Mouse (Mus musculus): Measurements from ENCODE around the gene D630003M21Rik. TPM values are rescaled to one million over a fixed set of nuclear protein-coding genes. Genes with fewer than 3 reads are reported as not detected.

The D630003M21Rik gene
- polyA plus RNA-seq, 1 experiment from 2014 or later, result 2.9 TPM

DNA sequence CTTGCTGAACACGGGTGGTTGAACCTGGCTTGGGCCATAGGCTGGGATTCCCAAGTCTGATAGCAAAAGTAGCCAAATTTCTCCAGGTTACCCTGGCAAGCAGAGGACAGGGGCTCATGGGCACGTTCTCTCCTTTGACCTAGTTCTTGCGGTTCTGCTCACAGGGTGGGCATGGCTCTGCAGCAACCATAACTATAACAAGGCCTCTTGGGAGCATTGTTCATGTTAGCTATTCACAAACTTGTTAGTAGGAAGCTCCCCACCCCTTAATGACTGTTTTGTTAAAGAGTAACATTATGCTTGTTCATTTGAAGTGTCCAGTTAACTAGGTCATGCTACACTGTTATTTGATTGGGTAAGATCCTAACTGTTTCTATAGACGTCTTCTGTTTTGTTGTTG is 63.2 kb downstream of the D630003M21Rik start:
- Histone ChIP-seq H3K4me1 (ENCODE audit: control insufficient read depth, insufficient read depth, low read length) (peaks cover 14% of the 10 kb centered on the region), H3K36me3 (ENCODE audit: control insufficient read depth, insufficient read depth, low read length) (no peaks in the 10 kb centered on the region), H3K4me2 (ENCODE audit: low read depth, low read length) (no peak overlapping the region), H3K9me3 (ENCODE audit: control insufficient read depth, low read length) (no peaks in the 10 kb centered on the region), H3K9ac (ENCODE audit: low read depth, low read length) (no peak overlapping the region), H3K27me3 (replicated peaks; ENCODE audit: control insufficient read depth, insufficient read depth, low read length) (no peaks in the 10 kb centered on the region), H3K27ac (ENCODE audit: low read length) (no peak overlapping the region), H3K4me3 (ENCODE audit: low read length) (no peak overlapping the region)
- no peak for ATAC-seq
- WGBS, result 83% methylated on average over 4 of the region's 4 CpGs

DNA sequence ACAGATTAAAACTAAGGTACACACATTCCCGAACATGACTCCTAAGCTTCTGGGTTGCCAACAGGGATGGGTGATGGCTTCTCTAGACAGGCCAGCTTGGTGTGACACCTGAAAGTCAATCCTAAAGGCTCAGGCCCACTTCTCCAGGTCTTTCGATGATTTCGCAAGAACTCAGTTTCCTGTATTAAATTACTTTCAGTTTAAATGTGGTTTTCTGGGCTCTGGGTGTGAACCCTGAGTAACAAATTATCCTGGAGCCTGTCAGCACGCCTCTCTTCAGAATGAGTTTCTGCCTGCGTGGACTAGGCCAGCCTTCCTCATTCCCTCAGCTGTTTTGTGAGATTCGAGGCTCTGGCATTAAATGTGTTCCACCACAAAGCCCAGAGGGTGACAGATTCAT is 66.0 kb downstream of the D630003M21Rik start:
- Histone ChIP-seq H3K27ac (ENCODE audit: low read length) (no peak overlapping the region), H3K4me2 (ENCODE audit: low read depth, low read length) (no peak overlapping the region), H3K9me3 (ENCODE audit: control insufficient read depth, low read length) (no peaks in the 10 kb centered on the region), H3K36me3 (ENCODE audit: control insufficient read depth, insufficient read depth, low read length) (no peaks in the 10 kb centered on the region), H3K4me1 (ENCODE audit: control insufficient read depth, insufficient read depth, low read length) (peaks cover 23% of the 10 kb centered on the region), H3K27me3 (replicated peaks; ENCODE audit: control insufficient read depth, insufficient read depth, low read length) (no peaks in the 10 kb centered on the region), H3K4me3 (ENCODE audit: low read length) (no peak overlapping the region), H3K9ac (ENCODE audit: low read depth, low read length) (no peak overlapping the region)
- 61% methylated on average over 6 of the region's 6 CpGs for WGBS
- no peak for ATAC-seq

DNA sequence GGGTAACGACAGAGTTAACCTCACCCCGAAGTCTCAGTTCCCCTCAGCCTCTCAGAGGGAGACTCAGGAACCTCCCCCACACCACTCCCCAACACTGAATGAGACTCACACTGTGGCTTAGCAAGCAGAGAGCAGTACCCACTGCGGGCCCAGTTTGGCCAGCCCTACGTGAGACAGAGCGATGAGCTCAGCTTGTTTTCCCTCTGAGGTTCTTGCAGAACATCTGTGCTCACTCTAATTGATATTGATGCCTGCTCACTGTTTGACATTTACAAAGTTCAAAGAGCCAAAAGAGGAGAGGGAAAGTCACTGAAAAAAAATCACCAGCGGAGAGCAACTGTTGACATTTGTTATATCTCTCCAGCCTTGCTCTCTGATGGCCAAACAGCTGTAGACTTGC is 67.3 kb downstream of the D630003M21Rik start:
- Histone ChIP-seq H3K27me3 (replicated peaks; ENCODE audit: control insufficient read depth, insufficient read depth, low read length) (no peaks in the 10 kb centered on the region), H3K9me3 (ENCODE audit: control insufficient read depth, low read length) (no peaks in the 10 kb centered on the region), H3K27ac (ENCODE audit: low read length) (peak overlapping the region; percentile 38), H3K4me1 (ENCODE audit: control insufficient read depth, insufficient read depth, low read length) (peaks cover 16% of the 10 kb centered on the region), H3K4me3 (ENCODE audit: low read length) (no peak overlapping the region), H3K4me2 (ENCODE audit: low read depth, low read length) (no peak overlapping the region), H3K9ac (ENCODE audit: low read depth, low read length) (no peak overlapping the region), H3K36me3 (ENCODE audit: control insufficient read depth, insufficient read depth, low read length) (no peaks in the 10 kb centered on the region)
- peak; percentile 20; the same call in 1 of the 2 replicates for ATAC-seq
- WGBS, result 70% methylated on average over 6 of the region's 6 CpGs

DNA sequence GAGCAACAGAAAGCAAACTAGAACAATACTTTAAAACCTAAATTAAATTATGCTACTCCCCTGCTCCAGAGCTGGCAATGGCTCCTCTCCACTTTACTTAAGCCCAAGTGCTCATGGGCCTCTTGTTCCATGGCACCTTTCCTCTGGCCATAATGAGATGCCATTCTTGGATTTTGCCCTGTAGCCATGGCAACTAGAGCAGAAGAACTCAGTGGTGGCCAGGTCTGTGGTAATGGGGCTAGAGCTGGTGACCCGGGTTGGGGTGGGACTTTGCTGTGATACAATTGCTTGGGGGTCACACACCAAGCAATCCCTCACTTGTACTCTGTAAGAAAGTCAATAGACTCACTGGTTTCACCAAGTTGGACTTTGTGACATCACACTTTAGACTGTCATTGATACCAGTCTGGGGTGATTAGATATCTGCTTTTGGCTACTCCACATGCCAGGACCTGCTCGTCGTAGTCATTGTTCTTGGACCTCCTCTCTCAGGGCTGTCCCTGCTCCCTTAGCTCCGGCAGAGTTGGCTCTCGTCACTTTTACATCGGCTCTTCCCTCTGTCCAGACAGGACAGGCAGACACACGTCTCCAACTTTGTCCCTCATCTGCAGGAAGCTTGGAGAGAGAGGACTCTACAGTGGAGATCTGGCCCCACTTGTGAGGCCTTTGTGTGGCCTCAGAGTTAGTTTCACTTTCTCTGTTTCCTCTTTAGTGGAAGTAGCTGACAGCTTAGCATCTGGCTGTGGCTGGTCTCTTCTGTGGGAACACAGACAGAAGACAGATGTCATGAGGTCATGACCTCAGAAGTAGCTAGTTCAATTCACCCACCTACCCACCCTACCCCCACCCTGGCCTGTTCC is 69.4 kb downstream of the D630003M21Rik start:
- peak overlapping the region; percentile 37; the same call in 1 of the 2 replicates for H3K4me2 ChIP-seq (ENCODE audit: low read depth, low read length)
- H3K36me3 ChIP-seq (ENCODE audit: control insufficient read depth, insufficient read depth, low read length), result no peaks in the 10 kb centered on the region
- no peaks in the 10 kb centered on the region for H3K27me3 ChIP-seq (replicated peaks; ENCODE audit: control insufficient read depth, insufficient read depth, low read length)
- peak overlapping the region; percentile 78 for H3K27ac ChIP-seq (ENCODE audit: low read length)
- 27% methylated on average over 7 of the region's 7 CpGs for WGBS
- ATAC-seq, result peak; percentile 75
- H3K4me1 ChIP-seq (ENCODE audit: control insufficient read depth, insufficient read depth, low read length), result peaks cover 25% of the 10 kb centered on the region
- 0 out of 2 replicates have a peak overlapping the region, but pooled peaks have one; percentile 54 for H3K9ac ChIP-seq (ENCODE audit: low read depth, low read length)
- H3K9me3 ChIP-seq (ENCODE audit: control insufficient read depth, low read length), result no peaks in the 10 kb centered on the region
- H3K4me3 ChIP-seq (ENCODE audit: low read length), result 0 out of 2 replicates have a peak overlapping the region, but pooled peaks have one; percentile 13

DNA sequence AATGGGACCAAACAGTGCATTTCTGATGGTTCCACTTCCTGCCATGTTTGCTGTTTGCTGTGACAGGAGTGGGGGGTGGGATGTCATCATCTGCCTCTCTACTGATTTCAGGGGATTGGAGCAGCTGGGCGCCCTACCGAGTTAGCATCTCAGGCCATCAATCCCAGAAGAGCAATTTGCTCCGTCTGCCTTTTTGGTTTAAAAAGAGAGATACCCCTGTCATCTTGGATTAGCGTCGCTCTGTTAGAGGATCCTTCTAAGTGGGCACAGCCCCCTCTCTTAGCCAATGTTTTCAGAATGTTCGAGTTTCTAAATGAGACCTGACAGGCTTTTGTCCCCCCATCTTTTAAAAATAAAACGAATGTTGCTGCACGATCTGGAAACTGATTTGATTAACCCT is 71.4 kb downstream of the D630003M21Rik start:
- ATAC-seq, result no peak
- WGBS, result 70% methylated on average over 8 of the region's 8 CpGs
- no peaks in the 10 kb centered on the region for H3K36me3 ChIP-seq (ENCODE audit: control insufficient read depth, insufficient read depth, low read length)
- no peaks in the 10 kb centered on the region for H3K27me3 ChIP-seq (replicated peaks; ENCODE audit: control insufficient read depth, insufficient read depth, low read length)
- no peaks in the 10 kb centered on the region for H3K9me3 ChIP-seq (ENCODE audit: control insufficient read depth, low read length)
- H3K9ac ChIP-seq (ENCODE audit: low read depth, low read length), result no peak overlapping the region
- no peak overlapping the region for H3K27ac ChIP-seq (ENCODE audit: low read length)
- no peak overlapping the region for H3K4me2 ChIP-seq (ENCODE audit: low read depth, low read length)
- H3K4me1 ChIP-seq (ENCODE audit: control insufficient read depth, insufficient read depth, low read length), result peaks cover 40% of the 10 kb centered on the region
- H3K4me3 ChIP-seq (ENCODE audit: low read length), result no peak overlapping the region

DNA sequence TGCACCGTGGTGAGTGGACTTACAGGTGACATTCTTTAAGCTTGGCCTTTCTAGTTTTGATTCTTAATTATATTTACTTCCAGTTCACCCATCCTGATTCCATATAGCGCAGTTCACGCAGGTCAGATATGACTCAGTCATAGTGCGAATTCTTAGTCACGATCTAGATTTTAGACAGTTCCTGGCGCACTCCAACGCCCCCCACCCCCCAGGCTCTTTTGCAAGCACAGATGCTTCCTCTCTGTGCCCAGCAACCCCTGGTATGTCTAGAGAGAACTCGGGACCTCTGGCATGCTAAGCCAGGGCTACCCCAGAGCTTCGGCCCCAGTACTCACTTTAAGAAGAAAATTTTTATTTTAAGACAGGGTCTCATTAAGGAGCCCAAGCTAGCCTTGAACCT is 72.5 kb downstream of the D630003M21Rik start:
- no peak for ATAC-seq
- H3K4me1 ChIP-seq (ENCODE audit: control insufficient read depth, insufficient read depth, low read length), result peaks cover 38% of the 10 kb centered on the region
- H3K36me3 ChIP-seq (ENCODE audit: control insufficient read depth, insufficient read depth, low read length), result no peaks in the 10 kb centered on the region
- WGBS, result 79% methylated on average over 9 of the region's 9 CpGs
- no peak overlapping the region for H3K27ac ChIP-seq (ENCODE audit: low read length)
- H3K4me3 ChIP-seq (ENCODE audit: low read length), result no peak overlapping the region
- no peak overlapping the region for H3K9ac ChIP-seq (ENCODE audit: low read depth, low read length)
- no peak overlapping the region for H3K4me2 ChIP-seq (ENCODE audit: low read depth, low read length)
- no peaks in the 10 kb centered on the region for H3K9me3 ChIP-seq (ENCODE audit: control insufficient read depth, low read length)
- no peaks in the 10 kb centered on the region for H3K27me3 ChIP-seq (replicated peaks; ENCODE audit: control insufficient read depth, insufficient read depth, low read length)

DNA sequence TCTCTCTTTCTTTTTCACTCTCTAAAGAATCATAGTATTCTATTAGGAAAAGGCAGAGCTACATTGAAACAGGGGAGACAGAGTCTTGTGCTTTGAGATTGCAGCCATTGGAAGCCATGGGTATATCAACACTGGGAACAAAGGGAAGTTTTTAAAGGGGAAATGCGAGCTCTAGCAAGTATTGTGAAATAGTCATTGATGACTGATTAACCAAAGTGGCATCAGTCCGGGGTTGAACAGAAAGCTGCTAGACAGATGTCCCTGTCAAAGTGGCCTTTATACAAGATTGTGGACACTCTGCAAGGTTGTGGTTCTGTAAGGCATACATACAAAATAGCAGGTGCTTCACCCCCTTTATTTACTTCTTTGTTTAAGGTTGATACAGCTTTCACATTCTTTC is 73.4 kb downstream of the D630003M21Rik start:
- no peak overlapping the region for H3K27ac ChIP-seq (ENCODE audit: low read length)
- peaks cover 4% of the 10 kb centered on the region for H3K9me3 ChIP-seq (ENCODE audit: control insufficient read depth, low read length)
- no peak overlapping the region for H3K9ac ChIP-seq (ENCODE audit: low read depth, low read length)
- WGBS, result 44% methylated on average over 2 of the region's 2 CpGs
- H3K27me3 ChIP-seq (replicated peaks; ENCODE audit: control insufficient read depth, insufficient read depth, low read length), result no peaks in the 10 kb centered on the region
- no peaks in the 10 kb centered on the region for H3K36me3 ChIP-seq (ENCODE audit: control insufficient read depth, insufficient read depth, low read length)
- H3K4me1 ChIP-seq (ENCODE audit: control insufficient read depth, insufficient read depth, low read length), result peaks cover 36% of the 10 kb centered on the region
- no peak overlapping the region for H3K4me3 ChIP-seq (ENCODE audit: low read length)
- ATAC-seq, result peak; percentile 13; the same call in 1 of the 2 replicates
- no peak overlapping the region for H3K4me2 ChIP-seq (ENCODE audit: low read depth, low read length)

DNA sequence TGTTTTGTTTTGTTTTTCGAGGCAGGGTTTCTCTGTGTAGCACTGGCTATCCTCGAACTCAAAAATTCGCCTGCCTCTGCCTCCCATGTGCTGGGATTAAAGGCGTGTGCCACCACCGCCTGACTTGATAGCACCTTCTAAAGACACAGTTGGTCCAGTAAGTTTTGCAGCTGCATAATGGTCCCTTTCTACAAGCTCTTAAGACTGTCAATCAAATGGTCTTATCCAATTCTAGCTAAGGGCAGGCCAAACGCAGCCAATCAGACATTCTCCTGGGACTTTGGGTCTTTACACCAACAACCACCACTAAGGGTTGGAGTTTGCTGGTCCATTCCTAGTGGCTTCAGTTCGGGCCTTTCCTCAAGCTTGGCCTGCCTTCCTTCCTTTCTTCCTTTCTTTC is 73.9 kb downstream of the D630003M21Rik start:
- Histone ChIP-seq H3K9me3 (ENCODE audit: control insufficient read depth, low read length) (peaks cover 4% of the 10 kb centered on the region), H3K36me3 (ENCODE audit: control insufficient read depth, insufficient read depth, low read length) (no peaks in the 10 kb centered on the region), H3K4me3 (ENCODE audit: low read length) (no peak overlapping the region), H3K4me1 (ENCODE audit: control insufficient read depth, insufficient read depth, low read length) (peaks cover 32% of the 10 kb centered on the region), H3K27me3 (replicated peaks; ENCODE audit: control insufficient read depth, insufficient read depth, low read length) (no peaks in the 10 kb centered on the region), H3K4me2 (ENCODE audit: low read depth, low read length) (no peak overlapping the region), H3K9ac (ENCODE audit: low read depth, low read length) (no peak overlapping the region), H3K27ac (ENCODE audit: low read length) (no peak overlapping the region)
- 89% methylated on average over 7 of the region's 7 CpGs for WGBS
- no peak for ATAC-seq

DNA sequence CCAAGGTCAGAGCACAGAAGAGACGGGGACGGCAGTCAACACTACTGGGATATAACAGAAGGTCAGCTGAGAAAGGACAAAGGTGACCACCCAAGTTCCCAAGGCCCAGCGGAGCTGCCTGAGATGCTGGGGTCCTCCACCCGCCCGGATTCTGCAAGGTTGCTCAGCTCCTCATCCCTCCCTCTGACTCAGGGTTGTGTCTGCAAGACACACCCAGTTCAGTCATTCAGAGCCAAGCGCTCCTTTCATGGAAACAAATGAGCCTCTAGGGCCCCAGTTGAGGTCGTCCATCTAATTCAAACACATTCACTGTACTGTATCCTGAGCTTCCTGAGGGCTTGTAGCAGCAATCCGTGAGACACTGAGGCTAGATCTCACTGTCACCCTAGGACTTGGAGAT is 74.4 kb downstream of the D630003M21Rik start:
- Histone ChIP-seq H3K36me3 (ENCODE audit: control insufficient read depth, insufficient read depth, low read length) (no peaks in the 10 kb centered on the region), H3K27me3 (replicated peaks; ENCODE audit: control insufficient read depth, insufficient read depth, low read length) (no peaks in the 10 kb centered on the region), H3K4me3 (ENCODE audit: low read length) (no peak overlapping the region), H3K9me3 (ENCODE audit: control insufficient read depth, low read length) (peaks cover 4% of the 10 kb centered on the region), H3K4me2 (ENCODE audit: low read depth, low read length) (peak overlapping the region; percentile 62; the same call in 1 of the 2 replicates), H3K4me1 (ENCODE audit: control insufficient read depth, insufficient read depth, low read length) (peaks cover 27% of the 10 kb centered on the region), H3K9ac (ENCODE audit: low read depth, low read length) (no peak overlapping the region), H3K27ac (ENCODE audit: low read length) (peak overlapping the region; percentile 25; the same call in 1 of the 2 replicates)
- WGBS, result 51% methylated on average over 8 of the region's 8 CpGs
- peak; percentile 18; the same call in 1 of the 2 replicates for ATAC-seq
